Mouse (Mus musculus) c-Kit-positive CD71-negative TER-119-negative erythroid progenitor cells, embryonic 14.5 days (primary cell): Measurements from ENCODE around the gene Stam2.

Experiments
- DNase-seq: peaks from one replicate; pipeline ENCODE4 v3.0.0-alpha.2; 2013; ENCODE audit warnings: low read depth

Stam2 gene

DNA sequence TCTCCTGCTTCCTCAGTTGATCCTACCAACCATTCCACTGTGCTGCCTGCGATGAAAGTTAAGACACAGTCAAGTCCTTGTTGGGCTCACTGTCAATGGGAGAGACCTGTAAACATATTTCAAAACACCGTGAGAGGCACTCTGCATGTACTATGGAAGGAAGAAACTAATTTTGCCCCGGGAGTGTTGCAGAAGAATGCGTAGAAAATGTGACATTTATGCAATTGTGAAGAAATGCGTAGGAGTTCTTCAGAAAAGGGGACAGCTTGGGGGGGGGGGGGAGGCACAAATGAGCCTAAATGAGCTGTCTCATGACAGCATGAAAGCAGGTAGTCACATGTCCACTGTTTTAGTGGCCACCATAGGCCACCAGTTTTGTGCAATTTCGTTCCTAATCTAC lies 90.5 kb downstream of the Stam2 start:
- DNase-seq, result no peak

- DNase-seq, result no peak
These were observed 94.7 kb downstream of the Stam2 start for GRCm38 (mm10) chr2:52647255-52647998.

GRCm38 (mm10) chr2:52643657-52644056 lies 98.4 kb downstream of the Stam2 start:
- no peak for DNase-seq
